Mouse (Mus musculus) natural killer cell, adult 2 months (primary cell): ENCODE results near the gene Ablim1.
A peak's percentile ranks its signal among the peaks of the same experiment; 100 is the strongest.

ENCODE experiments used
- DNase-seq, 2 experiments: peaks; one replicate each; pipeline ENCODE4 v3.0.0; 2022; ENCODE audit warnings: low spot score in 2 of 2

The Ablim1 gene

DNA sequence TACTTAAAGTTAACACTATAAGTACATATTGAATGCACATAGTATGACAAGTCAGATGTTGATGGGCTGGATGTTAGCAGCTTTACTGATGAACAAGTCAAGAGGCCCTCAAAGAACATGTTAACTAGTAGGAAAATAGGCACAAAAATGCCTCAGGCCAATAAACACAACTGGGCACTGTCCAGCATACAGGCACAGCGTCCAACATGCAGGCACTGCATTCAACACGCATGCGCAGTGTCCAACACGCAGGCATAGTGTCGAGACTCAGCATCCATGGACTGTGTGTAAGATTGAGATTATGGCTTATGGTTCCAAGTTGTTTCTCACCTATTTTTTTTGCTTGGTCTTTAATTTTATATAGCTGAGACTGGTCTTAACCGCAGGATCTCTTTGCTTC lies 92.1 kb downstream of the Ablim1 start:
- no peak for DNase-seq

DNA sequence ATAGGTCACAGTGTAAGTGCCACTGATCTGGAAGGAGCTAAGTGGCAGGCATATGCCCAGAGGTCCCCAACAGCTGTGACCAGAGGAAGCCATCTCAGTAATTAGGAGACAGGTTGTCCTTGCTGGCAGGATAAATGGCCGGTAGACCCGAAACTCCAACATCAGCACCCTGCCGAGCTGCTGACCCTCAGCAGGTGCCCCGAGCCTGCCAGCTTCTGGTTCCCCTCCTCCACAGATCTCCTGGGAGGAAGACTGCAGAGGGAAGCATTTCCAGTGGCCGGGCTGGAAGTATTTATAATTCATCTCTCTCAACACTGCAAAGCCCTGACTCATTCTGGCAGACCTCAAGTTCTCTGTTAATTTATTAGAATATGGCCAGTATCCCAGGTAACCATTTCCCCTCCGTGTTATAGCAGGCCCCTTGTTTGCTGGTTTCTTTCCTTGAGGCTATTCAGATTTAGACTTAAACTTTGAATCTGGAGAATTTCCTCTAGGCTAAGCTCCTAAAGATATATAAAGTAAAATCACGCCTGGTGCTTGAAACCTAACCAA lies 93.0 kb downstream of the Ablim1 start:
- no peak for DNase-seq

DNA sequence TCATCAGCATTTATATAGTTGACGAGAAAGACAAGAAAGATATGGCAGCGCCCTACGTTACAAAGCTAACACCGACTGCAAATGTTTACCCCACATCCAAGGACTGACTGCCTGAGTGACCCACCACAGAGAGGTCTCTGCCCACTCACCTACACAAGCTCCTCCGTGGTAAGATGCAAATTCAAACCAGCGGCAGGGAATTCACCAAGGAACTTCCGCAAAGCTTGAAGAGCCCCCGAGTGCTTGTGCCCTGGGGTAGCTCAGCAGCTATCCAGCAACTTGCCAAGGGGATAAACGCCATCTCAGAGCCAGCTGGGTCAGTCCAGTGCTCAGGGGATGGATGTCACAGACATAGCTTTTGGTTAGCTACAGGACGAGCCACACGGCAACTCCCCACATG lies 95.0 kb downstream of the Ablim1 start:
- no peak for DNase-seq

DNA sequence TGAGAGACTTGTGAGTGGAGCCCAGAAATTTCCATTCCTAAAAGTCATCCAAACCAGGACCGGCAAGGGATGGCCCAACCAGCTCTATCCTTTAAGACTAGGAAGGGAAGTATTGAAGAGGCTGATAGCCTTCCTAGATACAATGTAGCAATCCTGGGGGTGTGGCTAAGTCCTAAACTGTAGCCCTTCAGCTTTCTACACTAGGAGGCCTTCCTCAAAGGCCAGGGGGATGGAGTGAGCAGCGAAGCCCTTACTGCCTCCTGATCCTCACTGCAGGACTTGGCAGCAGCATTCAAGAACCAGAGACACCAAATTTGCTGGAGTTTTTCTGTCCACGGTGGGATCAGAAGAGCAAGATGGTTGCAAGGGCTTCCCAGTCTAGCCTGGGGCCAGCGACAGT lies 97.6 kb downstream of the Ablim1 start:
- DNase-seq, result no peak

DNA sequence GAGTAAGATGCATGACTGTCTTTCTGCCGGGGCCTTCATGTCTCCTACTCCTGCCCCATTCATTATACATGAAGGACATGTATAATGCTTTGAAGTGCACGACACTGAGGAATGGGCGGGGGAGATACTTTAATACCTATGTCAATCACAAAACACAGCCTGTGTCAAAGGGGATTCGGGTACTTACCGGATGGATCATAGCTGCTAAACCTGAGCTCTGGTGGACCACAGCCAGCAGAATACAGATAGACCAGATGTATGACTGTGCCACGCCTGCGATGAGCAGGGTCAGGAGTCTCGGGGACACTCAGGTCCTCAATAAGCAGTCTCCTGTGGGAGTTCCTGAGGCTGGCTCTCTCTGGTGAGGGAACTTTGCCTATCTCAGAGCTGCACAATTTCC lies 99.2 kb downstream of the Ablim1 start:
- DNase-seq, result no peak

DNA sequence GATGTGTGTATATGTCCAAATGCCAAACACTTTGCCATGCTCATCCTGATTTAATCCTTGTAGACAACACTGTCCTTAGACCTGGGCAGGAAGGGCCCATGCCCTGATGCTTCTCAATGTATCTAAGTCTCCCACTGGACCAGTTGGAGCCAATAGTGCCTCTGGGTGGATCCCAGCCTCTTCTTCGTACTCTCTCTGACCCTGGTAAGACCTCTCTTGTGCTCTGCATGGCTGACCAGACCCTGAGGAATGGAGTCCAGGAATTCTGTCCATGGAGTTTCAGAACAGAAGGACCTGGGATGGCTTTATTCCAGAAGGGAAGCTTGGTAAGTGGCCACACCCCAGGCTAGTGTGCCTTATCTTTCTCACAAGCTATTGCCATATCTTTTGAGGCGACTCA lies 102.3 kb downstream of the Ablim1 start:
- no peak for DNase-seq

DNA sequence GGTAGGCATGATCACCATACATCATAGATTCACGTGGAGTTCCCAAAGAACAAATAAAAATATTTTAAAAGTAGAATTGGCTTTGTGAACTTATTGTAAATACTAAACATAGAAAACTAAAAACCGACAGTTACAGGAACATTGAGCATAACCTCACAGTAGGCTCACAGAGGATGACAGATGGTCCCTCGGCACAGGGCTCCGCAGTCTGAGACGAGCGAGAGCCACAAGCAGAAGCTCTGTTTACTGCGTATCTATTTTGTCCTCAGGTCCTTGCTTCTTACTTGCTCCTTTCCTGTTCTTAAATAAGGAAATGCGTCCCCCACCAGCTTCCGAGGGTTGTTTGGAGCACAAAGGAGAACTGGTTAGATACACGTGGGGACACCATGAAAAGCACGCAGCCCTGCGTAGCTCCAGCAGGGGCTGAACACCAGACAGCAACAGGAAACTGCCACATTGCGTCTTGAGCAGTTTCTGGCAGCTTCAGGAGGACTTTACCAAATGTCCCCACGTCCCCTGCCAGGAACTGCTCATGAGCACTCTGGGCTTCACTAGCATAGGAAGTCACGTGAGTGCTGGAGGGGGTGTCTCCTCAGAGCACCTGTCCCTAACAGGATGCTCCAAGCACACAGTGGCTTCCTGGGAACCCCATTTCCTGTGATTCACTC lies 103.1 kb downstream of the Ablim1 start:
- DNase-seq, result peak in 1 of 2 experiments; percentile 17

DNA sequence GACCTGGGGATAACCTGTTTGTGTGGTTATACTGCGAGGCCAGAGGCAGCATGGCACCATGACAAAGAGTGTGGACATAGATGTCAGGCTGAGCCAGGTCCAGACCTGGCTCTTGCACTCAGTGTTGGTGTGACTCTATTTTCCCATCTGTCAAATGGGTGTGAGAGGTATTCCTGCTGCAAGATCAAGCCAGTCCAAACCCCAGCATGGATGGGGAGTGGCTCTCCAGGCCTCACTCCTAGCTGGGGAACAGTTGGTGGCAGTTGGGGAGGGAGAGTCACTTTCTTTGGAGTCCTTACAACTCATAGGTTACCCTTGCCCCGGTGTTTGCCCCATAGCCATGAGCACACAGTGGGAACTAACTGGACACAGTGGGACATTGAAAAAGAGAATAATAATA lies 103.8 kb downstream of the Ablim1 start:
- no peak for DNase-seq

DNA sequence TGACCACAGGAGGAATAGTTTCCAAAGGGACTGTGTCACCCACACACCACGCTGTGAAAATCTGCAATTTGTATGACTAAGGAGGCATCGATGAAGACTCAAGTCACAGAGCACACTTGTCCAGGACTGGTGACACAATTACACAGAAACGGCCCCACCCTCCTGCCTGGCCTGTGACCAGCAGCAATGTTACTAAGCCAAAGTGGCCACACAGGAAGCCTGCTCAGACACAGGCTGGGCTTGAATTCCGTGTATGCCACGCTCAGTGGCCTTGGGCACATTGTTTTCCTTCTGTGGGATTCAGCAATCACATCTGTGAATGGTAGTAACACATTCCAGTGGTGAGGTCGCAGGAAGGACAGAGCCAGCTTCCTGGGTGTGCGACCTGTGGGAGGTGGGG lies 110.6 kb downstream of the Ablim1 start:
- peak in 1 of 2 experiments; percentile 7 for DNase-seq

DNA sequence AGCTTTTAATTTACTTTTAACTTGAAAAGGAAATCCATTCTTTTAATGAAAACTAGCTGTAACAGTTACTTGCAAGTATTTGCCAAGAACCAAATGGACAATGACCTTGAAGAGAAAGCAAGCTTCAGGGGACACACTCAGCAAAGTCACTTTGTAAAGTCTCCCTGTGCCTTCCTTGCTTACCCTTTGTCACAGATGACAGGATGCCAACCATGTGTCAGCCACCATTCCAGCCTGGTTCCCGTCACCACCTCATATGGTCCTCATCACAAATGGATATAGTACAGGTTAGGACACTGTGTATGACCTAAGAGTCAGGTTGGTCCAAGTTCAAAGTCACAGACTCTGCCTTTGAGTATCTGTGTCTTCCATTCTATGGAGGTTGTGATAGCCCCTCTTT lies 112.2 kb downstream of the Ablim1 start:
- no peak for DNase-seq

DNA sequence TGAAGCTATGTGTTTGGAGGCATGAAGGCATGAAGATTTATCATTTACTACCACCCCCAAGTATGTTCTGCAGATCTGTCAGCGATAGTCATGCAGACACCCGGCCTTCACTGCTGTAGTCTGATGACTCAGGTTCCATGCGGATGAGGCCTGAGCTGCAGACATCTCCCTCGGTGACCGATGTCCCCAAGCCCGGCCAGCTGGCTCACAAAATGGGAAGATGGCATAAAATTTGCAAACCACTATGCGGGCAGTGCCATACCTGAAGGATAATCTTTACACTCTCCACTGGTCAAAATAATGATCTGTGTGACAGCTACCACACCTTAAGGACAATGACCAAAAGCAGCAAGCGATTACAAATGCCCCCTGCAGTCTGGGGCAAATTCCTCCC lies 113.6 kb downstream of the Ablim1 start:
- DNase-seq, result no peak

DNA sequence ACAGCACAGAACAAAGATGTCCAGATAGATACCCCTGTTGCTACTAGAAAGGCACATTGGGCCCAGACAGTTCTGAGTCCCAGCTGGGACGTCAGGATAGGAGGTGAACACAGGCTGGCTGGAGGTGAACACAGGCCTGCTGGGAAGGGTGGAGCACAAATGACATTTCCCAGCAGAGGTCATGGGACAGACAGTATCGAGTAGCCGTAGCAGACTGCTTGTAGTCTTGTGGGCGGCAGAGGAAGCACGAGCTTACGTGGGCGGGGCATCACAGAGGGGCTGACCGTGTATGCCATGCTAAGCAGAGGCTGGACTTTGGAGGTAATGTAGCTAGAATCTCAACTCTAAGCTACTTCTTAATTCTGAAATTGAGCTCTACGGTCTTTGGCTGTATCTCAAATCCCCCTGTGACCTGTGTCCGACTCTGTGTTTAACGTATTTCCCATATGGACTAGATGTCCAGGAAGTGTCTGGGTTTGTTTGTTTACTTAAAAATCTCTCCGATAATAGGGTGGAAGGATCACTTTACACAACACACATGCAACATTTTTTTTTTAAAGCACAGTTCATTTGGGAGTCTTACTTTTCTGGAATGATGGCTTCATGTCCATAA lies 114.1 kb downstream of the Ablim1 start:
- DNase-seq, result no peak

DNA sequence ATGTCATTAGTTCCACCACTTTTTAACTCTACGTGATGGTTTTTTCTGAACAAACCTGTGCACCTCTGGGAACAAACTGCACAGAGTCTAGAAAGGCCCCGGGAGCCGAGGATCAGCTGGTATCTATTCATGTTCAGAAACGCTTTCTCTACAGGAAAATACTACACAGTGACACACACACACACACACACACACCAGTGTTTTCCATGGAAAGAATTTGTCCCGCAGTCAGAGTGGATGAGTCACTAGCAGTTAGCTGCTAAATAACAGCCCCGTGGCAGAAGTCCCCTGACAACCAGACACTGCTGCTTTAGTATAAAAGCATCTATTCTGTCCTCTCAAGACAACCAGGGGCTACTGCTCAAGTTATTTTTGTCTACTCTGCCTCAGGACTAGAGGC lies 115.4 kb downstream of the Ablim1 start:
- no peak for DNase-seq

DNA sequence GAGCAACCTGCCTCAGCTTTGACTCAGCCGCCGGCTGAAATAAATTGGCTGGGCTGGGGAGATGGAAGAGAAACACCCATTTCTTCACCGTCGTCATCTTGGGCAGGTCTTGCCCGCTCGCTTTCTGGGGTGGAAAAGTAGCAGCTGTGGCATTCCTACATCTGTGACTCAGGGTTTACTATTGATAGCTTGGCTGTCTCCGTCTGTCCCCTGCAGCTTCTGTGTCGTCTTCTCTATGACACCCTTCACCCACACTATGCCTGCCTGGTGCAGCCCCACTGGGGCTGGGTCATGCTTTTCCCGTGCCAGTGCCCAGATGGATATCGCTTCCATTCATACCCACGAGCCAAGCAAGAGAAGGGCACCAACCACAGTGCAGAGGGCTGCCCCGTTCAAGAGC lies 116.2 kb downstream of the Ablim1 start:
- no peak for DNase-seq

DNA sequence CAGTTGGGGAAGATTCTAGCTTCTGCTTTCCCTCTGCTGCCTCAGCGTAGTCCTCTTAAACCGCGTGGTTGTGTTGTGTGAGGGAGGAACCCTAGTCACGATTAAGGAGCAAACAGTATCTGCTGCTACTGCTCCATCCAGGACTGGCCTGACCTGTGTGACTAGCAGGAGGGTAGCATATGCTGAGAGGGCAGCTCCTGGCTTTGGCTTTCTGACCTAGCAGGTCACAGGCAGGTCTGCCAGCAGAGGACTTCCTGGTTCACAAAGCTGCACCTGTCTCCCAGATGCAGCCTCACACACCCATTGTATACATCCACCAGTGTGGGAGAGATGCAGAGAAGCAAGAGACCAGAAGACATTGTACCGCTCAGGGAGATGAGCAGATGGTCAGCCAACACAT lies 116.7 kb downstream of the Ablim1 start:
- DNase-seq, result no peak

DNA sequence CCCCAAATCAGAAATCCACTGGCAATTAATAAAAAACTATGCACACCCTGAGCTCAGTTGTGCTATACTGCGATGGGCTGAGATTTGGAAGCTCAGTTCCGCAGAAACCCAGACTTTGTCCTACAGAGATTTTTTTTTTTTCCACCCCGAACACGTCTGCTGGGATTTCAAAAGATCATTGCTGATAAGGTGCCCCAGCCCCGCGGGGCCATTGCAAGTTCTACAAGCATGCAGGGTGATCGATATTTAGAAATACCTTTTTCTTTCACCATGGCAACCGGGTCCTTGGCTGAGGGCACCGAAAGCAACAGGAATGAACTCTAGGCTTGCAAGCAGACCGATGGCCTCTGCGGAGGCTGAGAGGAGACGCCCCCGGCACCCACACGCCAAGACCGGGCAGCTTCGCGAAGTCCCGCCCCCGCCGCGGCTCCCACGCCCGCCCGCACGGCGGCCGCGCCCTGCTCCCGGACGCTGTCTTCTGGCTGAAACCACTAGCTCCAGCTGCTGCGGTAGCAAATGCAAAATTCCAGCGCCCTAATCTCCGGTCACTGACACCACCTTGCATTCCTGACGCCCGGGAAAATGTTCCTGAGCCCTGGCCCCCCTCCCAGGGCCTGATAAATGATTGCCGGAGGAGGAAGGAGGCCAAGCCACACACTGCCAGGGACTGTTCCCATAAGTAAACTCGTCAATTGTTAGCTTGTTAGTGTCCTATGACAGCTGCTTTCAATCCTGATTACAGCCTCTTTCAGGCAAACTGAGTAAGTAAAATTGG lies 117.5 kb downstream of the Ablim1 start:
- no peak for DNase-seq

DNA sequence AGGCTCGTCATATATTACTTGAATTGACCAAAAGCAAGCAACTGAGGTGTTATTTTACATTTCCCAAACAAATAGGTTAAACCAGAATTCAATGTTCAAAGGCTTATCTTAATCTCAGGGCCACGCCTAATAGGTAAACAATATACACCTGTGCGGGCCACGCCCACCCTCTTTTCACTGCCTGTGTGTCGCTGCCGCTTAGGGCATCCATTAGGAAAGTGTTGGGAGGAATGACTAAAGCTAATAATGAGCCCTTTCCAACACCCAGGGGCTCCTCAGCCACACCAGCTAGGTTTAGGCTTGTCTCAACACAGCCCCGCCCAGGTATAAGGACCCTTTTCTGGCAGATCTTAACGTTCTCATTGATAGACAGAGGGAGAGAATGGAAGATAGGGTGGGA lies 118.1 kb downstream of the Ablim1 start:
- DNase-seq, result no peak

DNA sequence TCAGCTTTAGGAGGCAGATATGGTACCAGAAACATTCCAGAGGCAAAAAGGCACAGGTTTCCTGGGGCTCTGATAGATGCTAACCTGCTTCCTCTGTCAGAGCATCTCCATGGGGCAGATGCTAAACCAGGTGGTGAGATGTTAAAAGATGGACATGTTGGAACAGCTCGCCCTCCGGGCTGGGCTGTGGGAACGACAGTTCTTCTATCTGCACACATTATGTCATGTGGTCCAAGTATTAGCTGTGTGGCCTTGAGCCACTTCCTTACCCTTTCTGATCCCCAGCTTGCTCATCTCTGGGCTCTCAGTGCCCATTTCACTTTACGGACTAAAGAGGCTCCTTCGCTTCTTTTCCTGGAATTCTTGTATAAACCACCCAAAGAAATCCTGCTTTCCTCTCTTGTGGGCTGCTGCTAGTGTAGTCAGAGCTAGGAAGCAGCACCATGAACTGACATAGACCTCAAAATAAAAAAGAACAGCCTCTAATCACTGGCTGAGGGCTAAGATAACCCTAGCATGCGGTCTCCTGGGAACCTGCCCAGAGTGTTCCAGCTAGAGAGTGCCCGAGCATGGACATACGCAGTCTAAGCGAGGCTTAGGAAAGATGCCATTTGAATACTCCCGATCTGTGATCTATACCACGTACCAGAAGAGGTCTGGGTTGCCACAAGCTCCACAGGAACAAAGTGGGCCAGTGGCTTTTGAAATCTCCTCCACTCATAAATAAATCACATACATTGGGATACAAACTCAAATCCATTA lies 119.4 kb downstream of the Ablim1 start:
- DNase-seq, result no peak

DNA sequence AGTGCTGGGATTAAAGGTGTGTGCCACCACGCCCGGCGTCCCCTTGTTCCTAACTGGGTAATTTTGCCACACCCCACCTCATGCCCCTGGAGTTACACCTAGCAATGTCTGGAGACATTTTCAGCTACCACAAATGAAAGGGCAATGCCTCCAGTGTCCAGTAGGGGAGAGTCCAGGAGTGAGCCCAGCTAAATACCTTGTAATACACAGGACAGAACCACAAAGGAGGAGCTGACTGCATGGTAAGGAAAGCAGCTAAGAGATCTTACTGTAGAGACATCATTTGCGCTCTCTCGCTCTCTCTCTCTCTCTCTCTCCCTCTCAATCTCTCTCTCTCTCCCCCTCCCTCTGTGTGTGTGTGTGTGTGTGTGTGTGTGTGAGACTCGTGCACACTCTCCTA lies 120.8 kb downstream of the Ablim1 start:
- DNase-seq, result peak in 1 of 2 experiments; percentile 13

DNA sequence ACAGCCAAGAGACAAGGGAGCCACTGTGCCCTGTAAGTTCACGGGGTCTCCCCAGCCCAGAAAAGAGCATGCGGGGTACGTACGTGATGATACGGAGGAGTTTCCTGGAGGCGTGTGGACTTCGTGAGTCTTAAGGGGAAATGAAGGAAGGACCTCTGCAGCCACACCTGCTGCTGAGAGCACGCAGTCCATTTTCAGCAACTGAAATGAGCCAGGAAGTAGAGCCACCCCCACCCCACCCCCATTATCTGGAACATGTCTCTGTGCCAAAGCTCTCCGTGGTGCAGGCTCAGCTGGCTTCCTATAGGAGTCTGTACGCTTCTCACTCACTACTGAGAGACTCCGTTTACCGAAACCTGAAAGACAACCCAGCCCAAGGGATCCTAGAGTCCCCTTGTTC lies 121.3 kb downstream of the Ablim1 start:
- DNase-seq, result no peak

DNA sequence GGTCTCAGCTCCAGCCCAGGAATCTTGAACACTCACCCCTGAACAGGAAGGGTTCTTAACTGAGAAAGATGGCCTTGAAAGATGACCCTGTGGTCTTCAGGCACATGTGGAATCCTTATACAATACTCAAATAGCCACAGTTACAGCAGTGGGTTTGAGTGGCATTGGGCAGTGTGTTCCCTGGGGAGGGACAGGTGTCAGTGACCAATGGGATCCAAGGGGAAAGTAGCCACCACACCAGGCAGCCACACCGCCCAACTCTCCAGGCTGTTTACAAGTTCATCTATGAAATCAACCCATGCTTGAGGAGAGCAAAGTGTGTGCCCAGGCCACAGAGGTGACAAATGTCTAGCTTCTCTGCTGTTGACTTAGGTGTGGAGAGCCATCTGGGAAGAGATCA lies 123.6 kb downstream of the Ablim1 start:
- no peak for DNase-seq

DNA sequence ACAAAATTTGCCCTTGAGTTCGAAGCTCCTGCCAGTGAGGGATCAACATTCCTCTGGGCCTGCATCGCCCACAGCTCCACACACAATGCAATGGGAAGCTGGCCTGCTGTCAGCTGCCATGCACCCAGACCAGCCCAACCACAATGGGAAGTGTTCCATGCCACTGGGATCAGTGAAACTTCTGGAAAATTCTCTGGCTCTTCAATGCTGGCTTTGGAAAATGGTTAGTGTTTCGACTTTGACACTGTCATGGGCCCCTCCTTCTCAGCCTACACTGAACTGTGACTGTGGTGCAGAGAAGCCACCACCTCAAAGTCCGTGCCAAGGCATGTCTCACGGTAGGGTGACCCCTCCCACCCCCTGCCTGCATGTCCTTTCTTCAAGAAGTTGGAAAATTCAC lies 125.3 kb downstream of the Ablim1 start:
- no peak for DNase-seq
